Mouse (Mus musculus) kidney, embryonic 14.5 days (tissue): ENCODE results near the gene Selenof. TPM values are rescaled to one million over a fixed set of nuclear protein-coding genes. Genes with fewer than 3 reads are reported as not detected.
A peak's percentile ranks its signal among the peaks of the same experiment; 100 is the strongest.
"Not testable (repeated sequence)": the region's sequence is repeated elsewhere in the genome, so short reads cannot be mapped to it uniquely, and the experiment has no call there.

ENCODE experiments used
- ATAC-seq: fragments of 200-750 bp; cut with Nextera tagmentation; 2 replicates; pipeline ENCODE4 v1.8.0; 2017; ENCODE audit warnings: moderate number of reproducible peaks, mild to moderate bottlenecking, moderate TSS enrichment, moderate library complexity; ENCODE audit not compliant: low FRiP score, low TSS enrichment
- H3K27ac ChIP-seq: fragments of 300-500 bp; sonication (generic); 2 replicates; pipeline ENCODE4 v1.5.1; 2014; ENCODE audit warnings: low read depth, mild to moderate bottlenecking, low read length, moderate library complexity, mixed read lengths
- H3K27me3 ChIP-seq: fragments of 300-500 bp; sonication (generic); 2 replicates; pipeline ENCODE4 v1.6.1; 2014; ENCODE audit warnings: mild to moderate bottlenecking, low read length; ENCODE audit not compliant: control insufficient read depth, insufficient read depth
- H3K36me3 ChIP-seq: fragments of 300-500 bp; sonication (generic); 2 replicates; pipeline ENCODE4 v1.6.1; 2014; ENCODE audit warnings: low read length, mixed read lengths; ENCODE audit not compliant: control insufficient read depth, insufficient read depth
- H3K4me1 ChIP-seq: fragments of 300-500 bp; sonication (generic); 2 replicates; pipeline ENCODE4 v1.6.1; 2014; ENCODE audit warnings: low read length, mixed read lengths; ENCODE audit not compliant: control insufficient read depth, insufficient read depth
- H3K4me2 ChIP-seq: fragments of 300-500 bp; sonication (generic); replicated peaks from 2 replicates; pipeline ENCODE4 v1.6.1; 2014; ENCODE audit warnings: low read depth, mild to moderate bottlenecking, low read length
- H3K4me3 ChIP-seq: fragments of 300-500 bp; sonication (generic); 2 replicates; pipeline ENCODE4 v1.5.1; 2014; ENCODE audit warnings: mild to moderate bottlenecking, low read length
- H3K9ac ChIP-seq: fragments of 300-500 bp; sonication (generic); 2 replicates; pipeline ENCODE4 v1.6.1; 2014; ENCODE audit warnings: low read depth, mild to moderate bottlenecking, low read length, moderate library complexity
- H3K9me3 ChIP-seq: fragments of 300-500 bp; sonication (generic); 2 replicates; pipeline ENCODE4 v1.6.1; 2016; ENCODE audit warnings: low read length; ENCODE audit not compliant: control insufficient read depth
- WGBS: fragments of 180-500 bp; shearing (Covaris S2); extraction: QIAGEN DNeasy Blood & Tissue Kit; methylation state at CpG from one replicate; pipeline ENCODE4 v1.1.7; 2014; 5-methylcytosine and 5-hydroxymethylcytosine counted together
- polyA plus RNA-seq: library from polyadenylated mRNA; unstranded; fragments of >200 nt; fragmentation: Nextera tagmentation; extraction: Ambion mirVana; gene quantifications from 2 replicates; pipeline ENCODE4 v1.2.1, GENCODE M21; 2014

Selenof gene
- polyA plus RNA-seq, 1 experiment from 2014 or later: 515 TPM

- WGBS: 77% methylated on average over 3 of the region's 3 CpGs
- peaks cover 11% of the 10 kb centered on the region; the same call in 1 of the 2 replicates for H3K36me3 ChIP-seq
- 0 out of 2 replicates have a peak, but pooled peaks cover 4% of the 10 kb centered on the region for H3K4me1 ChIP-seq
- ATAC-seq: no peak
- H3K9me3 ChIP-seq: no peaks in the 10 kb centered on the region
- no peak overlapping the region for H3K27ac ChIP-seq
- no peak overlapping the region for H3K9ac ChIP-seq
- no peaks in the 10 kb centered on the region for H3K27me3 ChIP-seq
- no peak overlapping the region for H3K4me2 ChIP-seq
- no peak overlapping the region for H3K4me3 ChIP-seq
Observed at GRCm38 (mm10) chr3:144603558-144603957, 33.5 kb downstream of the Selenof start.

GRCm38 (mm10) chr3:144604205-144604604 is 34.1 kb downstream of the Selenof start:
- Histone ChIP-seq H3K36me3 (peaks cover 8% of the 10 kb centered on the region; the same call in 1 of the 2 replicates), H3K4me1 (0 out of 2 replicates have a peak, but pooled peaks cover 4% of the 10 kb centered on the region), H3K4me3 (no peak overlapping the region), H3K27ac (no peak overlapping the region), H3K9ac (no peak overlapping the region), H3K9me3 (no peaks in the 10 kb centered on the region), H3K4me2 (no peak overlapping the region), H3K27me3 (no peaks in the 10 kb centered on the region)
- no peak for ATAC-seq
- WGBS: 73% methylated on average over 7 of the region's 7 CpGs

- not testable (repeated sequence) for H3K27me3 ChIP-seq, H3K4me3 ChIP-seq, H3K9ac ChIP-seq, H3K36me3 ChIP-seq, H3K27ac ChIP-seq, H3K9me3 ChIP-seq, H3K4me2 ChIP-seq, ATAC-seq, H3K4me1 ChIP-seq
- 70% methylated on average over 7 of the region's 7 CpGs for WGBS
Observed at GRCm38 (mm10) chr3:144605811-144606210, 35.7 kb downstream of the Selenof start.

- Histone ChIP-seq H3K4me3 (no peak overlapping the region), H3K36me3 (no peaks in the 10 kb centered on the region), H3K27ac (no peak overlapping the region), H3K9me3 (no peaks in the 10 kb centered on the region), H3K9ac (no peak overlapping the region), H3K4me2 (no peak overlapping the region), H3K4me1 (0 out of 2 replicates have a peak, but pooled peaks cover 9% of the 10 kb centered on the region), H3K27me3 (no peaks in the 10 kb centered on the region)
- 73% methylated on average over 4 of the region's 4 CpGs for WGBS
- ATAC-seq: no peak
Observed at GRCm38 (mm10) chr3:144606449-144606848, 36.3 kb downstream of the Selenof start.

GRCm38 (mm10) chr3:144608090-144608489 is 38.0 kb downstream of the Selenof start:
- no peaks in the 10 kb centered on the region for H3K9me3 ChIP-seq
- H3K4me2 ChIP-seq: no peak overlapping the region
- 90% methylated on average over 5 of the region's 5 CpGs for WGBS
- no peaks in the 10 kb centered on the region for H3K36me3 ChIP-seq
- ATAC-seq: no peak
- no peaks in the 10 kb centered on the region for H3K27me3 ChIP-seq
- H3K4me1 ChIP-seq: 0 out of 2 replicates have a peak, but pooled peaks cover 7% of the 10 kb centered on the region
- H3K9ac ChIP-seq: no peak overlapping the region
- H3K4me3 ChIP-seq: no peak overlapping the region
- no peak overlapping the region for H3K27ac ChIP-seq

- no peak for ATAC-seq
- H3K27ac ChIP-seq: no peak overlapping the region
- 33% methylated on average over 5 of the region's 5 CpGs for WGBS
- no peak overlapping the region for H3K9ac ChIP-seq
- no peak overlapping the region for H3K4me3 ChIP-seq
- H3K4me1 ChIP-seq: peaks cover 14% of the 10 kb centered on the region; the same call in 1 of the 2 replicates
- H3K4me2 ChIP-seq: no peak overlapping the region
- H3K36me3 ChIP-seq: no peaks in the 10 kb centered on the region
- no peaks in the 10 kb centered on the region for H3K27me3 ChIP-seq
- no peaks in the 10 kb centered on the region for H3K9me3 ChIP-seq
Observed at GRCm38 (mm10) chr3:144610759-144611158, 40.7 kb downstream of the Selenof start.

GRCm38 (mm10) chr3:144611626-144612271 is 41.6 kb downstream of the Selenof start:
- H3K27ac ChIP-seq: no peak overlapping the region
- 48% methylated on average over 8 of the region's 8 CpGs for WGBS
- no peaks in the 10 kb centered on the region for H3K9me3 ChIP-seq
- no peaks in the 10 kb centered on the region for H3K27me3 ChIP-seq
- no peak overlapping the region for H3K4me2 ChIP-seq
- H3K4me3 ChIP-seq: no peak overlapping the region
- no peak for ATAC-seq
- H3K4me1 ChIP-seq: peaks cover 16% of the 10 kb centered on the region; the same call in 1 of the 2 replicates
- H3K9ac ChIP-seq: no peak overlapping the region
- no peaks in the 10 kb centered on the region for H3K36me3 ChIP-seq

- Histone ChIP-seq H3K4me2 (no peak overlapping the region), H3K27me3 (no peaks in the 10 kb centered on the region), H3K9me3 (no peaks in the 10 kb centered on the region), H3K36me3 (no peaks in the 10 kb centered on the region), H3K9ac (no peak overlapping the region), H3K4me1 (peaks cover 16% of the 10 kb centered on the region; the same call in 1 of the 2 replicates), H3K27ac (no peak overlapping the region), H3K4me3 (no peak overlapping the region)
- ATAC-seq: no peak
- 75% methylated on average over 6 of the region's 6 CpGs for WGBS
Observed at GRCm38 (mm10) chr3:144612382-144612781, 42.3 kb downstream of the Selenof start.

GRCm38 (mm10) chr3:144614277-144614676 is 44.2 kb downstream of the Selenof start:
- ATAC-seq: peak; percentile 63
- no peaks in the 10 kb centered on the region for H3K27me3 ChIP-seq
- WGBS: 14% methylated on average over 6 of the region's 6 CpGs
- peaks cover 16% of the 10 kb centered on the region; the same call in 1 of the 2 replicates for H3K4me1 ChIP-seq
- H3K9me3 ChIP-seq: peaks cover 4% of the 10 kb centered on the region
- 0 out of 2 replicates have a peak overlapping the region, but pooled peaks have one; percentile 8 for H3K4me2 ChIP-seq
- no peak overlapping the region for H3K4me3 ChIP-seq
- no peaks in the 10 kb centered on the region for H3K36me3 ChIP-seq
- H3K9ac ChIP-seq: no peak overlapping the region
- H3K27ac ChIP-seq: peak overlapping the region; percentile 51; the same call in 1 of the 2 replicates
